Mouse (Mus musculus) 3134 (cell line): ENCODE data around the gene Dnm1.
"Not testable (repeated sequence)": the region's sequence is repeated elsewhere in the genome, so short reads cannot be mapped to it uniquely, and the experiment has no call there.

Experiments used
- DNase-seq: peaks from one replicate; pipeline ENCODE4 v3.0.0-alpha.2; 2011; ENCODE audit warnings: low spot score; ENCODE audit not compliant: insufficient read length; ENCODE audit errors: extremely low read depth

The Dnm1 gene

DNA sequence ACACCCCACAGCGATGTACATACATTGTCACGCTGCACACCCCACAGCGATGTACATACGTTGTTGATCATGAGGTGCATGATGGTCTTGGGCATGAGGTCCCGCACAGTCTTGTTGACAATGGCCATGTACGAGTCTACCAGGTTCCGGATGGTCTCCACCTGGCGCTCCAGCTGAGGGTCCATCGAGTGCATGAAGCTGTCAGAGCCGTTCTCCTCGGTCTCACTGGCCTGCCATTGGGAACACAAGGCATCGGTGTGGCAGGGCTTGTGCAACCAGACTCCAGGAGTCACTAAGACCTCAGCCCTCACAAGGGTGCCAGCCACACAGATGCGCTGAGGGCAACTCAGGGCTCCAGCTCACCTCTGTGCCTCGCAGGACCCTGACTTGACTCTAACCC lies 38.3 kb downstream of the Dnm1 start:
- DNase-seq, result no peak

- DNase-seq, result no peak
Measured at GRCm38 (mm10) chr2:32312318-32312964, 40.7 kb downstream of the Dnm1 start.

DNA sequence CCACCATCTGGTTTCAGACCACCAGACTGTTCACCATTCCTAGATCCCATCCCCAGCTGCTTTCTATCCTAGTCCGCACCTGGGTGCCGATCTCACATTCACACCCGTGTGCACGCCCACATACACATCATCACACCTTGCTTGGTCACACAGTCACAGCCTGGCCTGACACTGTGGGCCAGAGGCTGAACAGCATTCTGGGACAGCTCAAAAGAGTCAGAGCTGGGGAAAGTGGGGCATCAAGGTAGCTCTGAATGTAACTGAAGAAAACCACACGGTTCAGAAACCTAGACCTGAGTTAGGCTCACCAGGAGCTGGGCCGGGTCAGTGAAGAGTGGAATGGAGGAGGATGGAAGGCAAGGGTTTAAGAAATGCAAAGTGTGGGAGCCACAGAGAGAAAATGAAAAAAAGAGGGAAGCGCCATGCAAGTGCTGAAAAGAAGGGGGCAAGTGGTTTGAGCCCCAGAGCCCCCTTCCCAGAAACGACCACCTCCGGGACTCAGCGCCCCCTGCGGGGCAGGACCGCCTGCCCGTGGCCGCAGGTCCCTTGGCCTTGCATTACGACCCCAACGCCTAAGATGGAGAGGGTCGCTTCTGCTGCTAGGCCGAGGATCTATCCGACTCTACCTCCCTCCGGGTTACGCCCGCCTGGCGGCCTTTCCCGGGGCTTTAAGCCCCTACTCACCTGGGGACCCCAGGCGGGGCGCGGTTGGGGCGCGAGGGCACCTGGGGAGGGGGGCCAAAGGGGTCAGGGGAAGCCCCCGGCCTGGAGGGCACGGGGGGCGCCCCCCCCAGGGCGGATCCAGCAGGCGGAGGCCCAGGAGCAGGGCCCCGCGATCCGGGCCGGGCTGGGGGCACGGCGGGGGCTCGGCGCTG lies 41.5 kb downstream of the Dnm1 start:
- DNase-seq, result no peak

DNA sequence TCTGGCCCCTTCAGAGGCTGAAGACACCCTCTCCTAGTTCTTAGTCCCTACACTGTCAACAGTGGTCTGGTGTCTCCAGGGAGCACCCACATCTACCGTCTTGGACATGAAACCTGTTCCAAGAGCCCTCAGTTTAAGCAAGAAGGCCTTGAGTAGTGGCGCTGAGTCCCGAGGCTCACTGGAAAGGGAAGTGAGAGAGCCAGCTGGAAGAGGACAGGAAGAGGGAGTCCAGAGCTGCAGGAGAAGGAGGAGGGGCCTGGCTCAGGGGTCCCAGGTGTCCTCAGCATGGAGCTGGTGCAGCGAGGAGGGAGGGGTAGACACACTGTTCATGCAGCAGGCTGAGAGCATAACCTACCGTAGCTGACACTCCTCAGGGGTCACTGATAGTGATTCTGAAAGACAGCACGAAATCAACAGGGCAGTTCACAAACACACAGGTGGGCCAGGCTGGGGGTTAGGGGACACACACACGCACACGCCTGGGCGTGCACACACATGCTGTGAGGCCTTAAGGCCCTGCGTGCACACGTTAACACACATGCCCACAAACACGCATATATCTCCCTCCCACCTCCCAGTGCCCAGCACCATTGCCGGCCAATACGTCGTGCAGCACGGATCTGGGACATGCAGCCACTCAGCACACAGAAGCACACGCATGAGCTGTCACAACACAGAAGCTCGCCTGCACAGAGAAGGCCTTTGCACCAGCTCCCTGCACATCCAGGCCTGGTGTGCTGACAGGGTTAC lies 42.9 kb downstream of the Dnm1 start:
- no peak for DNase-seq

DNA sequence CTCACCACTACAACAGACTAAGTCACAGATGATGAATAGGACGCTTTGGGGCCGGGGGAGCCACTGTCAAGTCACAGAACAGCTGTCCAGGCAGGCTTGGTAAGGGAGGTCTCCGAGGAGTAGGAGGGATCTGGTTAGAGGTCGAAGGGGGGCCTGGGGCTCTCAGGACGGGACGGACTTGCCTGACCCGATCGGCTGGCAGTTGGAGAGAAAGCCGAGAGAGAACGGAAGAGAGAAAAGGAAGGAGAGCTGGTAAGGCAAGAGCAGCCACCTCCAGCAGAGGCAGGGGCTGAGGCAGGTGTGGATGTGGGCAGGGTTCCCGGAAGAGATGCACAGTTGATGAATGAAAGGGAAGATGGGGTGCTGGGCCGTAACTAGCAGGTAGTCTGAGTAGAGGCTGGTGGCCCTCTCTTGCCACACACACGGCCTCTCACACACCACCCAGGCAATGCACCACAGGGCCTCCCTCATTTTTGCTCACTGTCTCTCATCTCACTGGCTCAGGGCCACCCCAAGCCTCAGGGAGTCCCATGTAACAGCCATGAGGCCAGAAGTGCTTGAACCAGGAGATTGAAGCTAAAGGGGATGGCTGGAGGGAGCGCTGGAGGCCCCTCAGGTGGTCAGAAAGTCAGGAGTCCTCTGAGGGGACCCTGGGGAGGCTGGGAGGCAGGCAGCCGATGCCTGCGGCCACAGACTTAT lies 44.1 kb downstream of the Dnm1 start:
- DNase-seq, result no peak

- no peak for DNase-seq
Measured at GRCm38 (mm10) chr2:32307941-32308760, 45.0 kb downstream of the Dnm1 start.

GRCm38 (mm10) chr2:32307247-32307798 lies 45.8 kb downstream of the Dnm1 start:
- DNase-seq, result no peak

GRCm38 (mm10) chr2:32306176-32306575 lies 47.0 kb downstream of the Dnm1 start:
- no peak for DNase-seq

GRCm38 (mm10) chr2:32305668-32306067 lies 47.5 kb downstream of the Dnm1 start:
- no peak for DNase-seq

DNA sequence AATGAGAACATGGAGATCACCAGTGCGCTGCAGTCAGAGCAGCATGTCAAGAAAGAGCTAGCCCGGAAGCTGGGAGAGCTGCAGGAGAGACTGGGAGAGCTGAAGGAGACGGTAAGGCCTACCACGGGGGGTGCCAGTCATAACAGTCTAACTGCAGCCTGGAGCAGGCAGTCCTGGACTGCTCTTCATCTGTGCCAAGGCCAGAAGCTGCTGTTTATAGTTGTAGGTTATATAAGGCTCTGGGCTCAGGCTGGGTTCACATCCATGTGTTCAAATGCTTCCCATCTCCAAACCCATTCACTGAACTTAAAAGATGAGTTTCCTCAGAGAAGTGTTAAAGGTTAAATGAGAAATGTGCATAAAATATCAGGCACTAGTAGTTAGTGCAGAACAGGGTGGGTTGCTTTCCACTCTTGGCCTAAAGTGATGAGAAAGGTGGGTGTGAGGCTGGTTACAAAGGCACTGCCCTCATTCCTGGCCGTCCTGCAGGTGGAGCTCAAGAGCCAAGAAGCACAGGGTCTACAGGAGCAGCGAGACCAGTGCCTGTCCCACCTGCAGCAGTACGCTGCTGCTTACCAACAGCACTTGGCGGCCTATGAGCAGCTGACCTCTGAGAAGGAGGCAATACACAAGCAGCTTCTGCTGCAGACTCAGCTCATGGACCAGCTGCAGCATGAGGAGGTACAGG lies 48.8 kb downstream of the Dnm1 start:
- no peak for DNase-seq

DNA sequence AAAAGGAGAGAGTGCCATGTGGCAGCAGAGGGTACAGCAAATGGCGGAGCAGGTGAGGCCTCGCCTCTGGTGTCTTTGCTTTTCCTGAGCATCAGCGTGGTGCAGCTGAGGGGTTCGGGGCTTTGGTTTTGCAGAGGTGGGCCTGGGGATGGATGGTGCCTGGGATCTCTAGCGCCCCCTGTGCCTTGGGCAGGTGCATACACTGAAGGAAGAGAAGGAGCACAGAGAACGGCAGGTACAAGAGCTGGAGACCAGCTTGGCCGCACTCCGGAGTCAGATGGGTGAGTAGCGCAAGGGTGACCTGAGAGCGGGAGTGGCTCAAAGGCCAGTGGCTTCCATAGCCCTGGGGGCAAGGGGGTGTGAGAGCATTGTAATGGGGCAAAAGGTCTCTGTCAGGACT lies 50.2 kb downstream of the Dnm1 start:
- DNase-seq, result no peak

GRCm38 (mm10) chr2:32299469-32299868 lies 53.7 kb downstream of the Dnm1 start:
- no peak for DNase-seq

GRCm38 (mm10) chr2:32295842-32296241 lies 57.3 kb downstream of the Dnm1 start:
- DNase-seq, result not testable (repeated sequence)

DNA sequence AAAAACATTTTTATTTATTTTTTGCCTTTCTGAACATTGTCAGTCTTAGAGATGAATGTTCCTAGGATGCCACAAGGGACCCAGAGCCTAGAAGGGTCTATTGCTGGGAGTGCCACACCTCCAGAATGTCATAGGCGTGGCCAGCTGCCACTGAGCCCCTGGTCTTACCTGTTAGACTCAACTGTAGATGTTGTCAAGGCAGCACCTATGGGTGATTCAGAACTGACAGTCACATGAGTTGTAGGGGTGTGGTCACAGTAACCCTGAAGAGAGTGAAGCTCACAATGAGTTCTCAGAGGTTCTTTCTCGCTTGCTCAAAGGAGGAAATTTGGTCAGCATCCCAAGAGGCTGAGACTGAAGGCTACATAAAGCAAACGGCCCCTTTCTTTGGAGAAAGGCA lies 57.9 kb downstream of the Dnm1 start:
- no peak for DNase-seq

DNA sequence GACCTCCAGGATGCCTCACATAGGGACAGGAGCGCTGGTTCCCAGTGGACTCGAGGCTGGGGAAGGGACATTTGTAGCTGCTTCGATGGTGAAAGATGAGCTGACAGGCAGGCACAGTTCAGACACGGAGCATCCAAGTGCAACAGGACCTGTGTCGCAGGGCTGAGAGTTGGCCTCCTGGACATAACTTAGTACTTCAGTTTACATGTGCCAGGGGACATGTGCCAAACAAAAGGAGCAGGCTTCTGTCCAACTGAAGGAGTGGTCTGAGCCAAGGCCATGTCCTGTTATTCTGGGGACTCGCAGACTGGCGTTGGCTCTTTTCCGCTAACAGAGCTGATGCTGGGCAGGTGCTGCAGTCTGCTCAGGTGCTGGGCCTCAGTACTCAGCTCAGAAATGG lies 58.8 kb downstream of the Dnm1 start:
- no peak for DNase-seq

- DNase-seq, result no peak
Measured at GRCm38 (mm10) chr2:32289578-32289977, 63.6 kb downstream of the Dnm1 start.

GRCm38 (mm10) chr2:32288371-32288931 lies 64.7 kb downstream of the Dnm1 start:
- DNase-seq, result no peak

- DNase-seq, result peak; percentile 99
Measured at GRCm38 (mm10) chr2:32287923-32288367, 65.2 kb downstream of the Dnm1 start, which contains the start of gene Swi5. Swi5 (minus strand) TSS chr2:32288075.
